Mouse (Mus musculus) T-helper 17 cell (primary cell): ENCODE results near the gene Igfn1.

Experiments
- in situ Hi-C, 2 experiments: fragments of 300-600 bp; cut with MboI, MseI; formaldehyde crosslinking; loops; 1 replicate in 1 of 2; 2 replicates in 1 of 2; pipeline ENCODE4 v1.15.1; 2025; ENCODE audit warnings: high pct_unique_total_duplicates in 2 of 2

Igfn1 gene

GRCm38 (mm10) chr1:136008159-136008533, 2.0 kb upstream of the Igfn1 start:
- in situ Hi-C loops = no loop called here

DNA sequence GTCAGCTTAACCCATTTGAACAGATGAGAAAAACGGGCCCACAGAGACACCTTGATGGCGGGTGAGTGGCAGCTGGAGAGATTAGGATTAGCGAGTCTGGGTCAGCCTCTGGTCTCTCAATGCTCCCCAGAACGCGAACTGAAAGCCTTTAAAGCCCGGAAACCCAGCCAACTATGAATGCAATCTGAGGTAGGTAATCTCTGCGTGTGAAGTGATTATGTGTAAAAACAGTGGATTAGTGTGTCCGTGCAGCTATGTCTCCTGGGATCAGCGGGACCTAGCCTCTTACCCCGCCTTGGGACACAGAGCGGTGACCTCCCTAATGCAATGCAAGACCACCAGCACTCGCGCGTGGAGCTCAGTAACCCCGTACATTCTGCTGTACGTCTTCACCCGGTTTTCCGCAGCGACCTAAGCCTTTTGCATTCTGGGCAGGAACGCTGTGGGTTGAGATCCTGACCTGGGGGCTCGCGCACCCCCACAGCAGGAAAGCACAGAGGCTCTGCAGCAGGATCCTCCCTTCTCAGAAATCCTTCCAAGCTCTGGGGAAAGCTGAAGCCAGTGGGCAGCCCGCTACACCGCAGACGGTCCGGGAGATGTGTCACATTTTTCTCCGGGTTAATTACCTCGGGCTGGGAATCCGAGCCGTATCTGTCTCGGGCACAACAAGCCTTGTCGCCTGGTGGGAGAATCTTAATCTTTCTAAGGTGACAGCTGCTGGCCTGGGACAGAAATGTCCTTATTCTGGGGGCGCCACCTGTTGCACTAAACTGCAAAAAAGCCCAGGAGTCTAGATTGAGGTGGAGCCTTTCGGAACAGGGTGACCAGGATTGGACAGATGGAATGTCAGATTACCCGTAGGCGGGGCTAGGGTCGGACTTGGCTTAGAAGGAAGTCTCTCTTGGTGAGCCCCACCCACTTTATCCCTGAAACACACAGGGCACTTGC, 1.3 kb upstream of the Igfn1 start, which contains the start of gene Tmem9:
Tmem9 (plus strand) TSS at position 940 of the 948 bp plus-strand sequence.
- in situ Hi-C loops = no loop called here

GRCm38 (mm10) chr1:136001438-136001837, 4.7 kb downstream of the Igfn1 start:
- in situ Hi-C loops = no loop called here

DNA sequence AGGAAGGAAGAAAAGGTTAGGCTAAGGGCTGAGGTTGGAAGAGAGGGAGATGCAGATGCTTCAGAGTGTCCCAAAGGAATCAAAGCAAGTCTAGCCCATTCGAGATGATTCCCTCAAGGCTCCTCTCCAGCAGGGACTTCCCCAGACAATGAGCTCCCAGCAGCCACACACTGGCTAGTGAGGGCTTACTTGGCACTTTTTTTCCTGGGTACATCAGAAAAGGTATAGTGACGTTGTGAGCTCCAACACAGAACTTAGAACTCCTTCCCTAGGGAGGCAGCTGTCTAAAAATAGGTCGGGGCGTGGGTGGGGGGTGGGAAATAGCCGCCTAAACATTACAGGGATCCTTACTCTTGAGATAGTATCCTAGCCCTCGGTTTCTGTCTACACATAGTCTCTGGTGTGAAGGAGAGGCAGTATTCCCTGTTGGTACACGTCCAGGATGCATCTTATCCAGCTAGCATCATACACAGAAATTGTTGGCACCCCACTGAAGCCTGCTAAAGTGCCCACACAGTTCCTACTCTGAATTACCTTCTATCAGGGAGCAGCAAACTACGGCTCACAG, 6.3 kb downstream of the Igfn1 start:
- in situ Hi-C loops = no loop called here

DNA sequence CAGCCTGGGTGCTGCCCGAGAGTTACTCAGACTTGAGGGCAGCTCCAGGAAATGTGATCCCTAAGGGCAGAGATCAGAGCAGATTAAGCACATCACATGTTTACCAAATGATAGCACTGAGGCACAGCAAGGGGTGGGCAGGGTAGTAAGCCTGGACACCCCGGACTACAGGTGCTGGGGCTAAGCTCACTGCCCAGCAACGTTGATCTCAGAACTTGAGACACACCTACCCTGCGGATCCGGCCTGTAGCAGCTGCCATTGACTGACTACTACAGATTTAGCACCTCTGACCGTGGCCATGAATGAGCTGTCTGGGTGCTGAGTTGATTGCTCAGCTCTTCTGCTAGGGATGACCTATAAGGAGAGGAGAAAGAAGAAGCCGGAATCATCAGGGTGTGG, 8.6 kb downstream of the Igfn1 start:
- in situ Hi-C loops = no loop called here

DNA sequence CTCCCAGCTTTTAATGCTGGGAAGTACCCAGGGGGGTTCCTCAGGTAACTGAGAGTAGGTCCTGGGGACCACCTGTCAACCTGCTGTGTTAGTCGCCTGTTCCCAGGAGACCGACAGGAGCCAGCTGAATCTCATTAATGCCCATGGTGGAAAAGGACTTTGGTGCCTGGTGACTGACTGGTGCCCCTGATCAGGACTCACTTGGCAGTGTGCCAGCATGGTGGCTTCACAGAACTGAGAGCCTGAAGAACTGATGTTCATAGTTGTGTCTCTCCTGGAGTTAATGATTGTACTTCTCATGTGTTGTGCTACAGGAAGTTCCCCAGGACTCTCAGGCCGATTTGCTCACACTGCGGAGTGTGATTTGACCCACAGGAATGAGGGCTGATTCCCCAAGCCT, 12.7 kb downstream of the Igfn1 start:
- in situ Hi-C loops = no loop called here

DNA sequence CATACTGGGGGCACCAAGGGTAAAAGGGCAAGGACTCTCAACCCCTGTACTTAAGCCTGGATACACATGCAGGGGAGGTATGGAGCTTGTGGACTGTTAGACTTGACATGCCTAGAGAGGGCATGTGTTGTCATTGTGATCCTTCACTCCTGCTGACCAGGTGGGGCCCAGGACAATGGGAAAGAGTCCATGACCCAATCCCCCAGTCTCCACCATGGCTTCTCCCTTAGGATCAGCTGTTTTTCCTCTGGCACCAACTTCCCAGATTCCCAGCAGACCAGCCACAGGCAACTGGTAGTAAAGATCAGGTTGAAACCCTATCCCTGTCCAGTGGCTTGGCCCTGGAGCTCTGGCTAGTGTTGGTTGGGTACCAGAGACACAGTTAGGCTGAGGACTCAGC, 16.3 kb downstream of the Igfn1 start:
- in situ Hi-C loops = no loop called here

- in situ Hi-C loops = no loop called here
Measured at GRCm38 (mm10) chr1:135984105-135984504, 22.0 kb downstream of the Igfn1 start.

DNA sequence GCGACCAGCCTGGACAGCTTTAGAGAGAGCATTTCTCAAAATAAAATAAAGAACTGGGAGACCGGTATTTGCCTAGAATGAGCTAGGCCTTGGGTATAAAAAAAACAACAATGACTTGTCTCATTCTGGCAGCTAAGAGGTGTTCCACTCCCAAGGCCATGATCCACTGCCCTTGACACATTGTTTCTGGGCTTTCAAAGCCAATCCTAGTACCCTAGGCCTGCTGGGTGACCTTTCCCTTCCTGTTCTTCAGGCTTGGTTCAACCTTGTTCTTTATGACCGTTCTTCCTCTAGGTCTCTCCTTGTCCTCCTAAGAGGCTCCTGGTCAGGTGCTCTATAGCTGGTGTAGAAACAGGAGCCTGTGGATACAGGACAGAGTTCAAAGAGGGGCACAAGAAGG, 33.6 kb downstream of the Igfn1 start:
- in situ Hi-C loops = no loop called here

GRCm38 (mm10) chr1:135970486-135970885, 35.7 kb downstream of the Igfn1 start:
- in situ Hi-C loops = no loop called here

- in situ Hi-C loops = no loop called here
Measured at GRCm38 (mm10) chr1:135967739-135968138, 38.4 kb downstream of the Igfn1 start.

GRCm38 (mm10) chr1:135964561-135964960, 41.6 kb downstream of the Igfn1 start:
- in situ Hi-C loops = no loop called here

DNA sequence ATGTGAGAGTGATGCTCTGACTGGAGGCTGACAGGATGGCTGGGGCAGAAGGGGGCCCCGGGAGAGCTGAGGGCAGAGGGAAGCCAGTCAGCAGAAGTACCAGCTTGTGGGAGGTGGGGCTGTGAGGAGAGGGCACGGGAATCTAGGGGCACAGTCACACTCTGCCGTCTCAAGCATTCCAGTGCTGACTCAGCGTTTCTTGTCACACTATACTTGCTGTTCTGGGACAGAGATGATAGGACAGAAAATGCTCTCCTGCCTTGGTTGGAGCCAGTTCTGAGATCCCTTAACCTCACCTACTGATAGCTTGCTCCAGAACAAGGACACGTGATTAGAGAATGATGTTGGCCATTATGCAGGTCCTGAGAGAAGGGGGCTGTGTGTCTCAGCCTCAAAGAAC, 43.0 kb downstream of the Igfn1 start:
- in situ Hi-C loops = no loop called here

DNA sequence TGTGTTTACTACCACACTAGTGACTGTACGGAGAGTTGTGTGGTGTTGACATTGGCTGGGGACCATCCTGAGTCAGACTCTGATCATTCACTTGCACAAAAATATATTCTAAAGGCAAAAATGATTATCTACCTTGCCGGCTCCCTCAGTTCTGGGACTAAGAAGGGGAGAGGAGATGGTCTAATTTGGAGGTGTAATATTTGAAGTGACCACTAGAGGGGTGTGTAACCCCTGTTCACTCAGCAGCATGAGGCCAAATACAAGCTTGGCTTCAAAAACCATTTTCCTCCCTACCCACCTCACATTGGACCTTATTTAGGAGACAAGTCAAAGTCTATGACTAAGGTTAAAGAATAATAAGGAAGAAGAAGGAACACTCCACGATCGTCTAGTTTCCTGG, 47.7 kb downstream of the Igfn1 start:
- in situ Hi-C loops = no loop called here

GRCm38 (mm10) chr1:135948871-135949270, 57.3 kb downstream of the Igfn1 start:
- in situ Hi-C loops = loop anchor here in 1 of 2 experiments (5.0 kb wide), 1 partner anchor 82 kb away; no protein-coding TSS in a partner anchor

DNA sequence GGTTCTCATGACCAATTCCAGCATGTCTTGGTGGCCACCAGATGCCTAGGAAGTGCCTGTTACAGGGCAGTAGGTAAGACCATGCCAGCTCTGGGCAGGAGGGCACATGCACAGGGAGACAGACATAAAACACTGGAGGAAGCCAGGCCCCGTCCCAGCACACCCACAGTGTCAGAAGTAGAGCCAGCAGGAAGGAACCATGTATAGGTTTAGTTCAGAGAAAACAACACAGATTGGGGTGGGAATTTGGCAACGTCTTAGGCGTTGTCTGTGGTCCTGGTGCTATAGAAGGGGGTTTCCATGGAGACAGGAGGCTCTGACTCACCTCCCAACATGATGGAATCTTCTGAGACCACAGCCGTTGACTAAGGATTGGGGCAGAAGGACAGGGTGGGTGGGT, 59.9 kb downstream of the Igfn1 start:
- in situ Hi-C loops = loop anchor here in 1 of 2 experiments (5.0 kb wide), 1 partner anchor 79 kb away; no protein-coding TSS in a partner anchor

- in situ Hi-C loops = loop anchor here in 1 of 2 experiments (5.0 kb wide), 1 partner anchor 78 kb away; no protein-coding TSS in a partner anchor
Measured at GRCm38 (mm10) chr1:135945711-135946110, 60.4 kb downstream of the Igfn1 start.

GRCm38 (mm10) chr1:135944526-135945259, 61.4 kb downstream of the Igfn1 start:
- in situ Hi-C loops = loop anchor here (5.0 kb wide), 1 partner anchor 77 kb away; no protein-coding TSS in a partner anchor

DNA sequence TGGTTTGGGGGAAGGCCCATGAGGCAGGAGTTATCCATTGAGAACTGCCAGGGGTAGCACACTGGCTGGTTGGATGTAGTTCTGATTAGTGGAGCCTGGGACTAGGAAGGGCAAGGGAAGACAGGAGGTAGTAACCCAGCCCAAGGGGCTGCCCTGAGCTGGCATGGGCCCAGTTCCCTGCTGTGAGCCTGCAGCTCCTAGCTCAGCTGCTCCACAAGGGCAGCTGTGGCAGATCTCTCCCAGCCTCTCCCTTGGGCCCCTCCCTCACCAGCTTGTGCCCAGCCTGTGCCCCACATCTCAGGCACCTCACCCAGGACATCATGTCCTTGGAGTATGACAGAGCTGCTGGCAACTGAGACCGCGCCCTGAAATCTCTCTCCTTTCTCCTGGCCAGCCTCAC, 62.4 kb downstream of the Igfn1 start:
- in situ Hi-C loops = loop anchor here in 1 of 2 experiments (5.0 kb wide), 1 partner anchor 76 kb away; no protein-coding TSS in a partner anchor

GRCm38 (mm10) chr1:135942116-135942515, 64.0 kb downstream of the Igfn1 start:
- in situ Hi-C loops = loop anchor here in 1 of 2 experiments (5.0 kb wide), 1 partner anchor 75 kb away; no protein-coding TSS in a partner anchor

DNA sequence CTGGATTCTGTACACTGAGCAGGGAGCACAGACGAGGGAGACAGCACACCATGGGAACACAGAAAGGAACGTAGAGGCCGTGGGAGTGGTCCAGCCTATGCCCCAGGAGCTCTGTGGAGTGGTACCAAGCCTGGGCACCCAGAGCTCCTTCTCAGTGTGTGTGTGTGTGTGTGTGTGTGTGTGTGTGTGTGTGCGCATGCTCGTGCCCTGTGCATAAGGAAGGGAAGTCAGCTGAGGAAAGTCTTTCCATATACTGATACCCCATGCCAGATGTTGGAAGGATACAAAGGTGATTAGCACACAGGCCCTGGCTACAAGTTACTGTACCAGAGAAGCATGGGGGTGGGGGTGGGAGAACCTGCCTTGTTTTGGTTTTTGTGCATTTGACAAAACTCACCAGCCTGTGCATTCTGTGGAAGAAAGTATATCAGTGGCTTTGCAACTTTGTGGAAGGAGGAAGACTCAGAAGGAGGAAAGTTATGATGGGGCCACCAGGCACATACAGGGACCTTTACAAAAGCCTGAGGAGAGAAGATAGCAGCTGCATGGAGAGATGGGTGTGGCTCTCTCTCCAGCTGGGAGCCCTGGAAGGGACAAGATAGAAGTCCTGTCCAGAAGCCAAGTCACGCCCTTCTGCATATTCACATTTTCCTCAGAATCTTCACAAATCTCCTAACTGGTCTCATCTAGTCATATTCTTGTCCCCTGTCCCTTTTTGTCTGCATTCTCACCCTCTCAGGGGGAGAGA, 64.7 kb downstream of the Igfn1 start:
- in situ Hi-C loops = loop anchor here in 1 of 2 experiments (5.0 kb wide), 1 partner anchor 74 kb away; no protein-coding TSS in a partner anchor
